In the genomic region with DNA sequence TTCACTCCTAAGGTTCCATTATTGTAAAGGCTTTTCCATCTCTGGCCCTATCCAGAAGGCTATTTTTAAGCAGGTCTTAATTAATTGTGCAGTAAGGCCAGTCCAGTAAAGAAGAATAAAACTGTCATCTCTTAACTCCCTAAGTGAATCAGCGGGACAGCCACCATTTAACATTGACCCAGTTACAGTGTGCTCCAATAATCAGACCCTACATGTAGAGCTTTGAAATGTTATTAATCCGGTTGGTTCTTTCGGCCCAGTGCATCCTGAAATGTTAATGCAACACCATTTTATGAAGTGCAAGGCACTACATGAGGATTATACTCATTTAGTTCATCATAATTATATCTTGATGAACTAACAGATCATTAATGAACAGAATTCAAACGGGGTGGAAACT, we compare ENCODE assay signal across 20 mouse cellular contexts.
A peak's percentile ranks its signal among the peaks of the same experiment; 100 is the strongest.
DNase-seq lines count a peak whose midpoint lies in the region; ATAC-seq and TF ChIP-seq lines count a peak whose summit lies in the region.
"Had no signal": no experiment of that assay in that cellular context is flagged by ENCODE, and none has a peak within 500 bp of the region (broad histone marks: within the 10 kb centered on the region; RNA-seq: fewer than 3 reads in every experiment).

No protein-coding gene starts in this region.

- no peaks in the 10 kb centered on the region for H3K36me3 ChIP-seq in kidney, embryonic 15.5 days
- H3K36me3 ChIP-seq in kidney, adult 2 months (ENCODE audit: control insufficient read depth, insufficient read depth, low read length), result no peaks in the 10 kb centered on the region
- H3K36me3 ChIP-seq: embryonic facial prominence, embryonic 12.5 days; forebrain, embryonic 15.5 days had no signal

- no peaks in the 10 kb centered on the region for H3K27me3 ChIP-seq in kidney, embryonic 15.5 days
- H3K27me3 ChIP-seq in kidney, adult 2 months (replicated peaks; ENCODE audit: control insufficient read depth, insufficient read depth, low read length), result no peaks in the 10 kb centered on the region
- H3K27me3 ChIP-seq: embryonic facial prominence, embryonic 12.5 days; forebrain, embryonic 13.5 days; forebrain, embryonic 15.5 days; Patski had no signal

- no peak for DNase-seq in kidney, adult 2 months
- peak; percentile 55 for DNase-seq in retina, embryonic 14.5 days (ENCODE audit: low spot score)
- no peak for DNase-seq in gastrocnemius, adult 2 months
- no peak for DNase-seq in gastrocnemius, postnatal 14 days
- DNase-seq: adrenal gland, adult 2 months; adrenal gland, postnatal 10 days; adrenal gland, postnatal 36 days; cerebellum, adult 11-12 months; cerebellum, adult 2 months; cerebellum, adult 9-10 months; cerebellum, postnatal 10 days; cerebellum, postnatal 25 days; forebrain, postnatal 0 days had no signal

- intact Hi-C loops in gastrocnemius, adult 2 months (cut with DNase I), result no loop called here
- intact Hi-C loops in gastrocnemius, postnatal 14 days (cut with DNase I; ENCODE audit: low total_unique reads), result no loop called here

- H3K4me3 ChIP-seq in kidney, embryonic 15.5 days (replicated peaks), result no peak overlapping the region
- no peak overlapping the region for H3K4me3 ChIP-seq in kidney, adult 2 months (ENCODE audit: insufficient read depth, low read depth, low read length)
- H3K4me3 ChIP-seq in gastrocnemius, adult 2 months, result no peak overlapping the region
- H3K4me3 ChIP-seq: embryonic facial prominence, embryonic 10.5 days; embryonic facial prominence, embryonic 12.5 days; forebrain, embryonic 13.5 days; forebrain, embryonic 15.5 days had no signal

- H3K27ac ChIP-seq in kidney, embryonic 15.5 days, result 0 out of 2 replicates have a peak overlapping the region, but pooled peaks have one; percentile 13
- no peak overlapping the region for H3K27ac ChIP-seq in kidney, adult 2 months (ENCODE audit: insufficient read depth, low read depth, low read length)
- H3K27ac ChIP-seq in gastrocnemius, adult 2 months, result no peak overlapping the region
- H3K27ac ChIP-seq: embryonic facial prominence, embryonic 10.5 days; embryonic facial prominence, embryonic 12.5 days; forebrain, embryonic 13.5 days; forebrain, embryonic 15.5 days had no signal

- ATAC-seq in kidney, embryonic 15.5 days (replicated peaks; ENCODE audit: low FRiP score), result no peak
- ATAC-seq: activated CD4-positive, CD25-positive, alpha-beta regulatory T cell, adult 4 months; forebrain, embryonic 13.5 days; forebrain, embryonic 15.5 days; forebrain, postnatal 0 days; Patski had no signal

- WGBS in kidney, embryonic 15.5 days, result 85% methylated on average over 4 of the region's 4 CpGs
- 71% methylated on average over 4 of the region's 4 CpGs for WGBS in kidney, adult 2 months

- H3K4me2 ChIP-seq in kidney, embryonic 15.5 days, result no peak overlapping the region
- H3K4me2 ChIP-seq: embryonic facial prominence, embryonic 12.5 days; forebrain, embryonic 13.5 days; forebrain, embryonic 15.5 days had no signal

- no peak for TF ChIP-seq CTCF in kidney, adult 2 months (conservative IDR thresholded peaks at IDR 0.05; ENCODE audit: insufficient read depth, insufficient read length, low read depth, low read length)
- TF ChIP-seq CTCF in gastrocnemius, adult 2 months (IDR thresholded peaks at IDR 0.05), result no peak

- no peak overlapping the region for H3K9ac ChIP-seq in kidney, embryonic 15.5 days
- H3K9ac ChIP-seq: embryonic facial prominence, embryonic 12.5 days; forebrain, embryonic 13.5 days; forebrain, embryonic 15.5 days; forebrain, postnatal 0 days had no signal

- H3K9me3 ChIP-seq in kidney, embryonic 15.5 days (replicated peaks), result no peaks in the 10 kb centered on the region
- H3K9me3 ChIP-seq: embryonic facial prominence, embryonic 10.5 days; embryonic facial prominence, embryonic 12.5 days; forebrain, embryonic 13.5 days; forebrain, embryonic 15.5 days had no signal

- no peak for TF ChIP-seq POLR2A in kidney, adult 2 months (IDR thresholded peaks at IDR 0.05; ENCODE audit: low read depth, low read length)

- H3K4me1 ChIP-seq in kidney, embryonic 15.5 days, result no peaks in the 10 kb centered on the region
- peaks cover 4% of the 10 kb centered on the region; the same call in 1 of the 2 replicates for H3K4me1 ChIP-seq in kidney, adult 2 months (ENCODE audit: control insufficient read depth, insufficient read depth, low read length)
- H3K4me1 ChIP-seq: embryonic facial prominence, embryonic 10.5 days; embryonic facial prominence, embryonic 12.5 days; forebrain, embryonic 13.5 days had no signal
